Mouse (Mus musculus): ENCODE results near the gene Slain1.

Gene Slain1
- long read RNA-seq, experiment 1, result 0 reads
- long read RNA-seq, experiment 2, result 0 reads

DNA sequence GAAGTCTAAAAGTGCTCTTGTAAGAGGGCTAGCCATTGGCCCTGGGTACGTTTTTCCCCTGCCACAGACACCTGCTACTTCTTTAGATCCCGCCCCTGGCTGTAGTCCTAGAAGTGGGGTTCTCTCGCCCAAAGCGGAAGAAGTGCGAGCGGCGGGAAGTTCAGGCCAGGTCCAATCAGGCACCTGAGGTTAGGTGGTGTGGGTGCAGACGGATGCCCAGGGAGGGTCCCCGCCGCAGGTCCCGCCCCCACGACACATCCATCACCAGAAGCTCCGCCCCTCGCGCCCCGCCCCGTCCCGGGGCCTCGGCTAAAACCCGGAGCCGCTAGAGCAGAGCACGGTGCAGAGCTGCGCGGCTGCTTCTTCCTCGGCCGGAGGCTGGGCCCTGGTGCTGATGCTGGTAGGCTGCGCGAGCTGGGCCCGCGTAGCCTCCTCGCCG, at the start of gene Slain1:
Slain1 (plus strand) TSS at position 333 of the 439 bp plus-strand sequence.
- intact Hi-C loops (cut with DNase I), result no loop called here

DNA sequence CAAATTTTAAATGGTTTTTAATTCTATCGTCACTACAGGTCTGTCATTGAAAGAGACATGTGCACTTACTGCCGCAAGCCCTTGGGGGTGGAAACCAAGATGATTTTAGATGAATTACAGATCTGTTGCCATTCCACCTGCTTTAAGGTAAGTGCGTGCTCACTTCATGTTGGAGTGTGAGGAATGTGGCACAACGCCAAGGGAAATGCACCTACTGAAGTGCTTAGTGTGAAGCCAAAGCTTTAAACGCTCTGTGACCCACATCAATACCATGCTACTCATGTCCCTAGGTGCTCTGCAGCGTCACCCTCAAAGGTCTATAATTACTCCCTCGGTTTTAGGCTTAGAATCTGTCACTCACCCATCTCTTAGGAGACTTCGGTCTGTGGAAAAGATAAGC, 42.0 kb upstream of the Slain1 start:
- intact Hi-C loops (cut with DNase I), result no loop called here

DNA sequence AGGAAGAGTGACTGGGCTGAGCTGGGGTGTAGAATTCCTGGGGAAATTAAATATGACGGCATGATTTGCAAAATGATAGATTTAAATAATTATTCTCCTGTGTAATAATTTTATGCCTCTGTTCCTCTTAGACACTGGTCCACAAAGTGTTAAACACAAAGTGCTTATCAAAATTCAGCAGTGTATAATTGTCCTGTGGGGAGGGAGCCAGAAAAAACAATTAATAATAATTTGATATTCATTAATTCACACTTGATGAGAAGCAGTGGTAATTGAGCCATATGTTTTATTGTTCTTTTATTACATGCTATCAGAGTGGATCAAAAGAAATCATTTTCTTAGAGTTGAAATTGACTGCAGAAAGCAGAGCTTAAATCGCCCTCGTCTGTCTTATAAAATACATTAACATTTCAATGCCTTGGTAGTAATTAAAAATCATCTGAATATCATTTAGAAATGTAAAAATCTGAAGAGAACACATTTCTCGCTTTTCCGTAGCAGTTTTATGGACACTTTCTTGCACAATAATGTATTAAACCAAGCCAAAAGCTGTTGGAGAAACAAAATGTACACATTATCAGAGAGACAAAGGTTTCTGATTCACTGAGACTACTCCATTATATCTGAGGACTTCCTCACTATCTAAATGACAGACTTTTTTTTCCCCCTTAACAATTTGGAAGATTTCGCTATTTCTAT, 36.3 kb upstream of the Slain1 start:
- intact Hi-C loops (cut with DNase I), result no loop called here

DNA sequence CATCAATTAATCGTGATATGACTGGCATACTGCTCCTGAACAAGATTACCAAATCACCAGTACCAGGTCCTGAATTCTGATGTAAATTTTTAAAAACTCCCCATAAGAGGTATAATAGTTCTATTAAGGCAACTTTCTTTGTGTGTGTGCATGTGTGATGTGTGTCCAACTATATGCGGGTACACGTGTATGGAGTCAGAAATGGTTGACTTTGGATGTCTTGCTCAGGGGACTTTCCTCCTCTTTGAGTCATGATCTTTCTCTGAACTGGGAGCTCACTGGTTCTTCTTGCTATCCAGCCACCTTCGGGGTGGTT, 35.8 kb upstream of the Slain1 start:
- intact Hi-C loops (cut with DNase I), result no loop called here

DNA sequence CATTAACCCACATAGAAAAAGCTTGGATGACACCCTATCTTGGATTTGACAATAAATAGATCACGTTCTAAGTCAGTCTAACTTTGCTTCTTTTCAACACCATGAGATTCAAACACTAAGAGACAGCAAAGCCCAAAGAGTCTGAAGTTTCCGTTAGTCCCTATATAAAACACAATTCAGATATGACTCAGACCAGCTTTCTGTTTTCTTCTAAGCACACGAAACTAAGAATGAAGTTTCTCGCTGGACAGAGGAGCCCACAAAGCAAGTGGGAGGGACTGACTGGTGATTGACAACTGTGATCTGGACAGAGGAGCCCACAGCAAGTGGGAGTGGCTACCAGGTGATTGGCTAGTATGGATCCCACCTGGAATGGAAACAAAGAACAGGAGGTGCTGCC, 30.3 kb upstream of the Slain1 start:
- intact Hi-C loops (cut with DNase I), result no loop called here

DNA sequence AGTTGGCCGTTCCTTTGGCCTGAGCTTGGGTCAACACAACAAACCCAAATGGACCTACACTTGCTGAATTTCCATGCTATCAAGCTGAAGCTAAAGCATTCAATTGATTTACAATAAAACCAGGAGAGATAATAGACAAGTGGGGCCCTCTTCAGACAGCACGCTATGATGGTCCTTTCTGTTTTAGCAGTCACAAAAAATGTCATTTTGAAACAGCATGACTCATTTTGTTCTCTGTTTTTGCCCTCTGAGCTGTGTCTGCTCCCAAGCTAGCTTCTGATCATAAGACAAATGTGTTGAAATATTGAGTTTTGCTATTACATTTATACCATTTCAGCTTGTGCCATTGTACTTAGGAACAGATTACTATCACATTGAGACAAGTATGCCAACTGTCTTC, 28.8 kb upstream of the Slain1 start:
- intact Hi-C loops (cut with DNase I), result no loop called here

DNA sequence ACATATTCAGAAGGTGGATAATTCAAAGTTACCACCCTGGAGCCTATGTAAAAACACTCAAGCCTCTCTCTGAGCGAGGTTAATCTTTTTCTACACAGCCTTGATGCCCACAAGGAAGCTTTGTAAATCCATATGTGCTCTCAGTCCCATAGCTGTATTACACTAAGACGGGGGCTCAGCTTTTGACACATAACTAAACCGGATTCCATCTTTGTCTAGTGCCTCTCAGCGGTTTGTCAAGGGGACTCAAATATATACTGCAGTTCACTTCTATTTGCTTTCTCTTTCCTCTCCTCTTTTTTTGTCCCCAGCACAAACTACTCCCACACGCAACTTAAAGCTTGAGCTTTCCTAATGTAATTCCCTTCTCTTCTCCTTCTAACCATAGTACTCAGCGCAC, 23.9 kb upstream of the Slain1 start:
- intact Hi-C loops (cut with DNase I), result no loop called here

DNA sequence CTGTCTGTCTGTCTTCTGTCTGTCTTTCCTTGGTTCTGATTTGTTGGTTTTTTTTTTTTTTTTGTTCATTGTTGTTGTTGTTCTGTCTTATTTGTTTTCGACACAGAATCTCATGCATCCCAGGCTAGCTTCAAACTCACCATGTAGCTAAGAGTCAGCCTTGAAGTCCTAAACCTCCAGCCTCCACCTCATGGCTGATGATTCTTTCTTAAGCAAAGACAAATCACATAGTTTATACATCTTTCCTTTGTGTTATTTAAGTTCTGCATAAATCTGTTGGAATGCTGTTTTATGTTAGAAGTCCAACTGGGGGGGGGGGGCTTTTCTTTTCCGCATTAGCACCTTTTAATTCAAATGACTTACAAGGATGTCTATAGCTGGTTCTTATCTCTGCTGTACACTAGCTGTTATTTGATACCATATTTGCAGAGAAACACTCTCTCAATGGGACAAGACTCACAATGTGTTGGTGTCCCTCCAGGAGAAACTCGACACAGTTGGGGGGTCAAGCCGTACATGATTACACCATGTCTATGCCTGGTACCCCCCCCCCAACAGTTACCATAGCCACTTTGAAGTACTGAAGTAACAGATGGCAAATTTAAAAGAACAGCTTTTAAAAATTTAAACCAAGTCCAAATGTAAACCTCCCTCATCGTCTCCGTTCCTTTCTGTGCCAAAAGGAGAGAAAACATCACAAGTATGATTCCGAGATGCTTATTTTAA, 20.2 kb upstream of the Slain1 start:
- intact Hi-C loops (cut with DNase I), result no loop called here

DNA sequence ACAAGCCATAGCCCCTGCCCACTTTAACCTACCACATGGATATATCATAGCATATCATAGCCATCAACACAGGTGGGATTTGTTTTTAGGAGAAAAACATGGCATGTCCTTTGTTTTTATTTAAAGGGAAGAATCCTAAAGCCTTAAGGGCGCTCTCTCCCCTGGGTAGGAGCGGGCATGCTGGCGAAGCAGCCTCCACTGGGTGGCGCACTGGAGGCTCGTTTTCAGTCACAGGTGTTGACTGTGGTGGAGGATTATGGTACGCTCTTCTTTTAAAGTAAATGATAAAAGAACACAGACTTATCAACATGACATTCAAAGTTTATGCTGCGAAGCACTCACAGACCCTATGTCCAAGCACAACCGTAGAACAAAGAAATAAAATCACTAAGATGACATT, 19.5 kb upstream of the Slain1 start:
- intact Hi-C loops (cut with DNase I), result no loop called here

DNA sequence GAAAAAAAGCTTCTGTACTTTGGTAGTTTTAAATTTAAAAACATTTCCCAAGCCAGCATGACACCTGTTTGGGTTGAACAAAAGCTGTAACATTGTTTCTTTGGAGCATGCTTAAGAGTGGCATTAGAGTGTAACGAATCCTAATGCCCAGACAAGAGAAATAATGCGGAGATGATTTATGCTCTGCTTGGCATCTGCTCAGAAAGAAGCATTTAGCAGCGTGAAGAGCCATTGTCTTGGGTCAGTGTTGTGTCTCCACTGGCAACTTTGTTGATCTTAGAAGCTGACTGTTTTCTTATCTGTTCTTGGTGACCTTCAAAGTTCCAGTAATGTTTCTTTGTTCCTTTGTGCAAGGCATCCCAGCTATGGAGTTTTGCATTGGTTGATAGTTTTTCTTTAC, 6.1 kb upstream of the Slain1 start:
- intact Hi-C loops (cut with DNase I), result no loop called here

DNA sequence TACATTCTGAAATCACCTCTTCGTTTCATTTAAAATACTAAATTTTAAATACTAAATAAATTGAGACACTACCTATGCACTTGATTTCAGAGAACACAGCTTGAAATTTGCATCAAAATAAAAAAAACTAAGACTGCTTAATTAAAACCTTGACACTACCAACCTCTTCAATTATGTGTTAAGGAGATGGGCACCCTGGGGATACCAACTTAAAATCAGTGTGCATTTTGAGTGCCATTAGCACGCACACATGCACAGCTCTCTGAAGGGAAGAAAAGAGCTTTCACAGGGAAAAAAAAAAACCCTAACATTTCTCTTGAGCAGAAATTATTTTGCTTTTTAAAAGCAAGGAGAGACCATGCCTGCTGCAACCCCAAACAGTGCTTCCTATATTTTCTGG, 2.0 kb upstream of the Slain1 start:
- intact Hi-C loops (cut with DNase I), result no loop called here

DNA sequence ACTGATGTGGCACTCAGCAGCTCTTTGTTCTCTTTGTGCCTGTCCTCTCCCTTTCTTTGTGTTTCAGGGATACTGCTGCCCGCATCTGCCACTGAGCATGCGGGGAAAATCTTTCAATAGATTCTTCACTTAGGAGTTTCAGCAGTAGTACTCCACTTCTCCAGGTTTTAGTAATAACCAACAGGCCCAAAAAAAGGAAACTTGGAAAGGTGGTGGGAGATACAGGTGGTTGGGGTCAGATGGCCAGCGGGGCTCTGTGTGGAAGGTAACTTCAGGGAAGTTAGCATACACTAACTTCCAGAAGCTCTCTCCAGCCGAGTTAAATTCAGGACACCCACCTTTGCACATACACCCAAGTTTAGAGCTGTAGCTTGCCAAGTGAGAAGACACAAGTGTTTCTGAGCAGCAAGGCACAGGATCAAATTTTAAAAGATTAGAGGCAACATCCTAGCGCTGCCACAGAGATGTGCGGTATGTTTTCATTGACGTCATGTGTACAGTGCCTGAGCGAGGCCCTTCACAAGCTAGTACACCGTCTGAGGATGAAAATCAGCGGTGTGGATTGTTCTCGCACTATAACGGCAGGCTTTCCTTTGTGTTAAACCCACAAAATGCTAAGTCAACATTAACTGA, 1.3 kb upstream of the Slain1 start:
- intact Hi-C loops (cut with DNase I), result no loop called here

DNA sequence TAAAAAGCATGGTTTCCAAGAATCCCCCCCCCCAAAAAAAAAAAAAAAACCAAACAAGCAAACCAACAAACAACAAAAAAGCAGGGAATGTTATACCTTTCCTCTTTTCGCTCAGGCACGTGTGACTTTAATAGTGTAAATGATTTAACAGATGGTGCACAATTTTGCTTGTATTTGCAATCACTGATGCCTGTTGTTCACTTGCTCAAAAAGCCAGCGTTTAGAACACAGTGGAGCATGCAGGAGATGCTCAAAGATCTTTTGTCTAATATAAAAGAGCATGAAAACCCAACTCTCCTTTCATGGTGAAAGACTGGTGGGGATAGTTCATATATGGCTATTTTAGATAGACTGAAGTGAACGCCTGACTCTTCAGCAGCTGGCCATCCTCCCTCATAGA, 726 bp upstream of the Slain1 start:
- intact Hi-C loops (cut with DNase I), result no loop called here

DNA sequence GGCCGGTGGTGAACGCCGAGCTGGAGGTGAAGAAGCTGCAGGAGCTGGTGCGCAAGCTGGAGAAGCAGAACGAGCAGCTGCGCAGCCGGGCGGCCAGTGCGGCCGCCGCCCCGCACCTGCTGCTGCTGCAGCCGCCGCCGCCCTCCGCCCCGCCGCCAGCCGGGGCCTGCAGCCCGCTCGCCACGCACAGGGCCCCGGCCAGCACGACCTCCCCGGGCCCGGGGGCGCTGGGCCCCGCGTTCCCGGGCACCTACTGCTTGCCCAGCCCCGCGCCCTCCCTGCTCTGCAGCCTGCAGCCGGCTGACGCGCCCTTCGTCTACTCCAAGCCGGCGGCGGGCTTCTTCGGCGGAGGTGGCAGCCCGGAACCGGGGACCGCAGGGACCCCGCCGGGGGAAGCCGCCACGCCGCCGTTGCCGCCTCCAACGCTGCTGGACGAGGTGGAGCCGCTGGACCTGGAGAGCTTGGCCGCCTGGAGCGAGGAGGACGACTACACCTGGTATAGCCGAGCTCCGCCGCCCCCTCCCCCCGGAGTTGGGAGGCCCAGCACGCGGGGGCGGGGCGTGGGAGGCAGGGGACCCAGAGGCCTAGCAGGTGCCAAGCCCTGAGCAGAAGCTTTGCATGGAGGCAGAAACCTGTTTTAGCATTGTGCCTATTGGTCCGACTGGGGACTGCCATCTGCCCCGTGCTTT, 529 bp downstream of the Slain1 start:
- intact Hi-C loops (cut with DNase I), result no loop called here

DNA sequence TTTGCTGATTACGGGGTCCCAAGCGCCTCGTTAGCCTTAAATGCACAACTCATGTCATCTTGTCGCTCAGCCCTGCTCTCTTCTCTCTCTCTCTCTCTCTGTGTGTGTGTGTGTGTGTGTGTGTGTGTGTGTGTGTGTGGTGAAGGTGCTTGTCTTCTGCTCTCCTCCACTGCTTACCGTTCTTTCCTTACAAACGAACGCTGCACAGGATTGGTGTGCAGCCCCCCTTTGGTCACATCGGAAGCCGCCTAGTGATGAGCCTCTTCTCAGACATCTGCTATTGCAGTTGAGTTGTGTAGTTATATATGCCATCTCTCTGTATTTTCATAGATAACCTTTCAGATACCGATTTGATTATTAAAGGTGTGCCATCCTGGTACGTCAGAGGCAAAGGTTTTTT, 1.1 kb downstream of the Slain1 start:
- intact Hi-C loops (cut with DNase I), result no loop called here

DNA sequence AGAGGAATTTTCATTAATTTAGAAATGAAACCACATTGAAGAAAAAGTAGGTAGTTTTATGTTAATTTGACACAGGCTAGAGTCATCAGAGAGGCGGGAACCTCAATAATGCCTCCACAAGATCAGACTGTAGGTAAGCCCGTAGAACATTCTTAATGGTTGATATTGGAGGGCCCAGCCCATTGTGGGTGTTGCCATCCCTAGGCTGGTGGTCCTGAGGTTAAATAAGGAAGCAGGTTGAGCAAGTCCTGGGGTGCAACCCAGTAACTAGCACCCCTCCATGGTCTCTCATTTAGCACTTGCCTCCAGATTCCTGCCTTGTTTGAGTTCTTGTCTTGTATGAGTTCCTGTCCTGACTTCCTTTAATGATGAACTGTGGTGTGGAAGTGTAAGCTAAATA, 1.5 kb downstream of the Slain1 start:
- intact Hi-C loops (cut with DNase I), result no loop called here

DNA sequence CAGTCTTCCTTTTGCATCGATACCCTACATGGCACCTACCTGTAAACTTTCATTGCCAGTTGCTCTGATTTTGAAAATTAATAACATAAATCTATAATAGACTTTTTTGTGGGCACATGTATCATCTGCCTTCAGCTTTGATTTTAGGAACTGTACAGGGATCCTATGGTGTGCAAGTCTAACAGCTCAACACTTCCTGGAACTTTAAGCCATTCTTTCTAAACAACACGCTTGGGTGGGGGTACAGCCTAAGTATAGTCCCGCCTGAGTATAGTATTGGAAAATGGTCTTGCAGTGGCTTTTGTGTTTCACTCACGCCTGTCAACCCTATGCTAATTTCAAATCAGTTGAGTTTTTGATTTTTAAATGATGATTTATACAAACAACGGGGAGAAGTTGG, 2.5 kb downstream of the Slain1 start:
- intact Hi-C loops (cut with DNase I), result no loop called here

DNA sequence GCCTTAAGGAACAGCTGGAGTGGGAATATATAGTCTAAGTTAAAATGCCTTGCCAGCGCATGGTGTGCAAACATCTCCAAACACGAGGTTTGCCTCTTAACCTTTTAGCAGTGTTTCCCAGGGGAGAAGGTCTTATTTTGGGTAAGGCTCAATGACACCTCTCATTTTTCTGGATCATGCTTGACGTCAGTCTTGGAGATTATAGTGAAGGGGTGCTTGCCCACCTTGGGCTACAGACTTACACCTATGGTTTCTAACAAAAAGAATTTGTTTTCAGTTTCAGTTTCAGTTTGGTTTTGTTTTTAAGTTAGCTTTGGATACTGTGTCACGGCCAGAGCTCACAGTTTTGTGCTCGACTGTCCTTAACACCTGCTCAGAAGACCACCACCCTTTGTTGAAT, 3.8 kb downstream of the Slain1 start:
- intact Hi-C loops (cut with DNase I), result no loop called here

DNA sequence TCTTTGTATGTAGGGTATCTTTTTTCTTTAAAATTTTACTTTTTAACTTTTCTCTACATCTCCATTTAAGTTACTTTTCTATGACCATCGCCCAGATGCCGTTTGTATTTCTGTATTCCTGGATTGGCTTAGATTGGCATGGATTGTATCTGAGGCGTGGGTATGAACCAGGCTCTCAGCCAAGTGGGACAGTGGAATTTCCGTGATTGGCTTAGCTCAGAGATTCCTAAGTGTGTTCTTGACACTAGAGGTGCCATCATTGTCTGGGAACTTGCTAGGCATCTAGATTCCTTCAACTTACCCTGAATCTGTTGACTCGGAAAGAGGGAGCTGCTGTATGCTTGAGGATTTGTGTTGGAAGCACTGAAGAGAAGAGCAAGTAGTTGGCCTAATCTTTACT, 5.4 kb downstream of the Slain1 start:
- intact Hi-C loops (cut with DNase I), result no loop called here

DNA sequence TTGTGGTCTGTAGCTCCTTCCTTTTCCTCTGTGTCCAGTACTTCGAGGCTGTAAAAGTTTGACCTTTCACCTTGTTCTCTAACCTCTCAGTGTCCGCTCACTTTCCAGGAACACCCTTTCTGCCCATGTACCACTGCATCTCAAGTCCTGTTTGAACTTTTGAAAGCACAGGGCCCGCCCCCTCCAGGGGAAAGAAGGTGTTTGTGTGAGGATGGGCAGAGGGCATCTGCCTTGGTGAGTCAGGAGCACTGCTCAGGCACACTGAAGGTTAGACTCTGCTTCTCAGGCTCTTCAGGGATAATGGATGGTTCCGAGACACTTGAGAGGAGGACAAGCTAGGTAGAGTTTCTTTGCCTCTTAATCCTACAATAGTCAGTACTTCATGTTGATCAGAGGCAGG, 7.8 kb downstream of the Slain1 start:
- intact Hi-C loops (cut with DNase I), result no loop called here

DNA sequence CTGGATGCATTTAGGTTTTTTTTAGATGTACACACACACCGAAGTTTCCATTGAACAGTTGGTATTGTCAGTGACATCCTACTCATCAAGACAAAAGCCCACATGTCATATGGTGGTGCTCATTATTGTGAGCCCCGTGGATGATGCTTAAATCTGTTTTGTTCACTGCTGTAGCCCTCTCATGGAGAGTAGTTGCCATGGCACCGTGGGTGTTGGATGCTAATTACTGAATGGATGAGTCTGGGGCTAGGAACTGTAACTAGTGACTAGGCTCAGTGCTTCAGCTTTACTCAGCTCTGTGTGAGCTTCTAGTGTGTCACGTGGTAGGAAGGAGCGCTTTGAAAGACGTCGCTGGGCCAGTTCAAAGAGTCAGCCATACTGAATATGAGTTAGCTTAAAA, 13.0 kb downstream of the Slain1 start:
- intact Hi-C loops (cut with DNase I), result no loop called here

DNA sequence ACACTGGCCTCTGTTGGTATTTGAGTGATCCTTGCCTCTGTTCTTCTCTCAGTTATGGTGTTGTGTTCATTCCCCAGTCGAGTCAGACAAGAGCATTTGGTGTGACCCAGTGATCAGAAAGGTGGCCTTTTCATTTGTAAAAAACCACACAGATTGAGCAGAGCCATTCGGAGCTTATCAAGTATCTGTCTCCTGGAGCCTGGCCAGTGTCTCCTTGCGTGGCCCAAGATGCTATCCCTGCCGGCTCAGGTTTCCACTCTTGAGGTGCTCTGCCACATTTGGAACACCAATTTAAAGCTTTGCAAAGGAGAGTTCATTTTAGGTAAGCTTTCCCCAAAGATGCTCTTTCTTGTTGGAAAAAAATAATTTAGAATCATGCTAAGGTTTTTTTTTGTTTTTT, 14.4 kb downstream of the Slain1 start:
- intact Hi-C loops (cut with DNase I), result no loop called here
